Mouse (Mus musculus): ENCODE data around the gene Med11.
"Not testable (repeated sequence)": the region's sequence is repeated elsewhere in the genome, so short reads cannot be mapped to it uniquely, and the experiment has no call there.

The Med11 gene

DNA sequence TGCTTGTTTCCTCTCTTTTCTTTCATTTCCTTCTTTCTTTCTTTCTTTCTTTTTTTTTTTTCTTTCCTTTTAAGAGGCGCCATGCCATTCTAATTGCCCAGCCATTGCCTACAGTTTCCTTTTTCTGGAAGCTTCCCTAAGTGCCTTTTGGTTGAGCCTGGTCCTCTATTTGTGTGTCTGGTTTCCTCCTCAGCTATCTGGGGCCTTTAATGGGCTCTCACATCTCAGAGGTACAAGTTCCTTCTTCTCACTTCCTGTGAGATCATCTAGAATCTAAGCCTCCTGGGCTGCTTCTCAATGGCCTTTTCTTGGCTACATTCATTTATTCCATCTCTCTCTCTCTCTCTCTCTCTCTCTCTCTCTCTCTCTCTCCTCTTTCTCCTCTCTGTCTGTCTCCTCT lies 4.3 kb upstream of the Med11 start:
- DNase-seq (ENCODE audit: low spot score in 2 of 2): no peak

DNA sequence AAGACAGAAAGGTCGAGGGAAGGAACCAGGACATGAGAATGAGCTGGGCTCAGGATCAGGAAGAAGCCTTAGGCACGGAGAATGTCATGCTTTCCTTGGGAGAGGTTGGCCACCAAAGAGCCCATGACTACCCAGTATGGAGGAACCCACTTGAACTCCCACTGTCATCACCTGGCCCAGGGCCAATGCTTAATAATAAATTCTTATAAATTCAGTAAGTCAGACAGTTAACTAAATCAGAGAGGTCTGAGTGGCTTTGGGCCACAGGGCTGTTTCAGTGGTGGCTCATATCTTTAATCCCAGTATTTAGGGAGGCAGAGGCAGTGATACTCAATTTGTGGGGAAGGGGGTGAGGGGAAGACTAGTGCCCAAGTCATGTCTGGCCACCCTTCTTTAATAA lies 793 bp upstream of the Med11 start:
- DNase-seq (ENCODE audit: low spot score in 2 of 2): no peak

DNA sequence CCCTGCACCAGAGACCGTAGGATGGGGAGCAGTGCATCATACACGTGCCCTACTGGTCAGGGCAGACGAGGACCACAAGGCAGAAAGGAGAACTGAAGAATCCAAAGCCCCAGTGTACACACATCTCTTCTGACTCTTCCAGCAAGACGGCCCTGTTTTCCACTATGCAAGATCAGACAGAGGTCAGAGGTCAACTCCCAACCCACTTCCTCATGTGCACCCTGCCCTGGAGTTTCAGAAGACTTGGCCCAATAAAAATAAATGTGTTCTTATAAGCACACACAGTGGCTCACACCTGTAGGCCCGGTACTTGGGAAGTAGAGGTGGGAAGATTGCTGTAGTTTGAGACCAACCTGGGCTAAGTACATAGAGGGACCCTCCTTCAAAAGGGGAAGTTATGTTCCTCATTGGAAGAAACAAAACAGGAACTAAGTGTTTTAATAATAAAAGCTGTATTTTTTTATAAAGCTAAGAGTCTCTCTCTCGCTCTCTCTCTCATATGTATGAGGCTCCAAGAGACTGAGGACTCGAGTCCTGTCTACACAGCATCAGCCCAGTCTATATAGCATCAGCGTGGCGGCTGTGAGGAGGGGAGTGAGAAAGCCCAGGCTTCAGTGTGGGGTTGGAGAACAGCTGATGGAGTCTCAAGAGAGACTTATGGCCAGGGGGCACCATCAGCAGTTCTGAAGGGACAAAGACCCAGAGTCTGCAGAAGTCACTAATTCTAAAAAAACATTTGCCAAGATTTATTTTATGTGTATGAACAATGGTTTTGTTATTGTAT lies 1.7 kb downstream of the Med11 start:
- no peak for DNase-seq (ENCODE audit: low spot score in 2 of 2)

DNA sequence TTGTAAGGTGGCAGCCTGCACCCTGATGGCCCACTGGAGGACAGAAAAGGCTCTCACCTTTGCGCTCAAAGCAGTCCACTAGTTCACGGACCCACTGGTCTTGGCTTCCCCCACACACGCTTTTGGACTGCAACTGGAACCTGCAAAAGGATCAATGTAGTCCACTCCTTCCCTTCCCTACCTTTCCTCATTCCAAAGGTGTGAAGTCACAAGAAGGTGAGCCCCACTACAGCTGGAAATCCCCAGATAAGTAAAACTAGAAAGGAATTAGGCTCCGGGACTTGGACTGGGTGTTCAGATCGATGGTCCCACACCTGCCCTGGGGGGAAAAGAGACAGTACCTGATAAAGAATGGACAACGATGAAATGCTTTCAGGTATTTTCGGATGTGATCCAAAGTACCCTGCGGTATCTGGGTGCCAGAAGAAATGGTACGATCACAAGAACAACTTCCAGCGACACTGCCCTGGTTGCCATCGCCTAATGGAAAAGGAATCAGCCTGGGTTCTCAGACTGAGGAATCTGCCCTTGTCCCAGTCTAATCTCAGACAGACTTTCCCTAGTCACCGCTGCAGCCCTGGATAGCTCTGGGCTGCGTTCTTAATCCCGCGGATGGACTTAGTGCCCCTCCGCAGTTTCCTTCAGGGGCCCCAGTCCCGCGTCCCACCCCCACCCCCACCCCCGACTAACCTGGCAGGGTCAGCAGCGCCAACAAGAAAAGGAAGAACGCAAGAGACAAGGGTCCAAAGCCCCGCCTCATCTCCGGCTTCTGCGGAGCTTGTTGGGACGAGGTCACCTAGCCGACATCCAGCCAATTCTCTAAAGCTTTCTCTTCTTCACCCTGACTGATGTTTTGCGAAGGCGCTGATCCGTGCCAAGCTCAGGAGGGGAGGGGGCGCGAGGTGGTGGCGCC lies 7.2 kb downstream of the Med11 start, which contains the start of gene Zmynd15:
Zmynd15 (plus strand) TSS at position 746 of the 913 bp plus-strand sequence.
- DNase-seq (ENCODE audit: low spot score in 2 of 2): no peak

DNA sequence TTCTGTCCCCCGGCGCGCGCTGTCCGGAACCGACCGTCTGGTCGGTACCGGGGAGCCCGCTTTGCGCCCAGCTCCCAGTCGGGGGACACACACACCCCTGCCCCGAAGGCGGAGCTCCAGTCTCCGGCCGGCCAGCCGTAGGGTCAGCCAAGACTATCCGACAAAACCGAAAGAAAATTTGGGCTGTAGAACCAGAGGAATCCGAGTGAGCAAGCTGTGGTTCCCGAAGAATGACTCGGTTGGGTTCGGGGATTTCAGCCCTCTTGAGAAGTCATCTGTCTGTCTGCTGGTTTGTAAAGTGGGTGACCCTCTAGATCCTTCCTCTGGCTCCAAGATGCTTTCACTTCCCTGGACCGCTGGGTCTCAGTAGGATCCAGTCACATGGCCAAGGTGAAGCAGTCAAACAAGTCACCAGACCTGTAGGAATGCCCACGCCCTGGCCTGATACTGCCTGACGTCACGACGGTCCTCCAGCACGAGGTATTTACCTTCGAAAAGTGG lies 7.9 kb downstream of the Med11 start, which contains the start of gene Cxcl16:
Cxcl16 (minus strand) TSS at position 384 of the 501 bp plus-strand sequence.
- peak; percentile 17 to 33 for DNase-seq (ENCODE audit: low spot score in 2 of 2)

DNA sequence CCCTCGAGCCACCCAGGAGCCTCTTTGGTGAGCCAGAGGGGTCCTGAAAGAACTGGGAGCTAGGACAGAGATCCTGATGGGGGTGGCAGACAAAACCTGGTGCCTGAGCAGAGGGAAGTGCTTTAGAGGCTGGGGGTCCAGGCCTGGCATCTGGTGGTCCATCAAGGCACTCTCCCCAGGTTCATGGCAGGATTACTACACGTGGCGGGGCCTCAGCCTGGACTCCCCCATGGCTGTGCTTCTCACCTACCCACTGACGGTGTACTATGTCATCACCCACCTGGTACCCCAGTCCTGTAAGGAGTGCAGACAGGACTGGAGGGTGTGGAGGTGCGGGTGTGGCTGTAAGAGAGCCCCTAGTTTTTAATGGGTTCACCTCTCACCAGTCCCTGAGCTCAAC lies 12.3 kb downstream of the Med11 start:
- DNase-seq (ENCODE audit: low spot score in 2 of 2): no peak

DNA sequence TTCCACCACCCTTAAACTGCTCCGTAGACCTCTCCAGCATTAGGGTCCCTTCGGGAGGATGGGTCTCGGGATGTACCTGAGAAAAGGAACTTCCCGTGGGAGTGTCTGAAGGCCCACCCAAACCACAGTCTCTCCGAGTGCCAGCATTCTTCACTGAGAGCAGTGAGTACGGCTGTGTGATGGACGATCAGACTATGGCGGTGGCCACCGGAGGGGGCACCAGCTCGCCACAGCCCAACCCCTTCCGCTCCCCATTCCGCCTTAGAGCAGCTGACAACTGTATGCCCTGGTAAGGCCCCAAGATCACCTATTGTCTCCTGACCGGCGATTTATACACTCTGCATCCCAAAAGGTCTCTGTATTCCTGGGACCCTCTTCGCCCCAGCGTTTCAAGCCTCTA lies 13.5 kb downstream of the Med11 start:
- no peak for DNase-seq (ENCODE audit: low spot score in 2 of 2)

DNA sequence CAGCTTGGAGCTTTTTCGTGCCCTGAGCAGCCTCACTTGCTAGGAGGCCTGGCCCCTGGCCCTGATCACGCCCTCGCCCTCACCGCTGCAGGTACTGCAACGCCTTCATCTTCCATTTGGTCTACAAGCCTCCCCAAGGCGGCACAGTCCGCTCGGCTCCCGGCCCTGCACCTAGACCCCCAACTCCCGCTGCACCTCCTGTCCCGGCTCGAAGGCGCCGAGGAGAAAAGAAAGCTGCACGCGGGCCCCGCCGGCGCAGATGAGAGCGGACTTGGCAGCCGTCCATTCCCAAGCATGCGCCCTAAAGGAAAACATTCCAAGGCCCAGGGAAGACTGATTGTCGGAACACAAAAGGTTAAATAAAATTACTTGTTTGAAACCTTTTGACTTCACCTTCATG lies 14.1 kb downstream of the Med11 start:
- no peak for DNase-seq (ENCODE audit: low spot score in 2 of 2)

DNA sequence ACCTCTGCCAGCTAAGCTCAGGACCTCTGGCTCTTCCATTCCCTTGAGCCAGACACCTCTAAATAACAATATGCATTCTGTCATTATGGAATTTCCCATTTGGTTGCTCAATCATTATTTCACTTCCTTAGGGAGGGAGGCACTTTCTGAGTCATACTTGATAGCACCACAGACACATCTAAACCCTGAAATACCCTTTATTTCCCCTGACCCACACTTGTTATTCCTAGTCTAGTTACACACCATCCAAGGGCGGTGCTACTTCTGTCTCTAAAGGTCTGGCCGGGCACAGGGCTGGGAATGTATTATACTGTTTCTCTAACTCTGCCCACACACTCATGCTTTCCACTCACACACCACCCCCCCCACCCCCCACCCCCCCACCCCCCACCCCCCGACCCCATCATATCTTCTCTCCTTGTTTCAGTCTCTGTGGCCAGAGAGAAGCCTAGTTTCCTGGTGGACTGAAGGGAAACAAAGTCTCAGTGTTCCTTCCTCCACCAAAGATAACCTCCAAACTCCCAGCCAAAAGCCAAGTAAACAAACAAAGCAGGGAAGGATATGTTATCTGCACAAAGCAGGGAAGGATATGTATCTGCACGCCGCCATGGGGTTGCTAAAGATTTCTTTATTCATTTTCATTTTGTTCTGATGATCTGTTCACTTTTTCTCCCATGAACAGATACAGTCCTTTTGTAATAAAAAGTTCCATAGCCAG lies 16.3 kb downstream of the Med11 start:
- DNase-seq (ENCODE audit: low spot score in 2 of 2): no peak

DNA sequence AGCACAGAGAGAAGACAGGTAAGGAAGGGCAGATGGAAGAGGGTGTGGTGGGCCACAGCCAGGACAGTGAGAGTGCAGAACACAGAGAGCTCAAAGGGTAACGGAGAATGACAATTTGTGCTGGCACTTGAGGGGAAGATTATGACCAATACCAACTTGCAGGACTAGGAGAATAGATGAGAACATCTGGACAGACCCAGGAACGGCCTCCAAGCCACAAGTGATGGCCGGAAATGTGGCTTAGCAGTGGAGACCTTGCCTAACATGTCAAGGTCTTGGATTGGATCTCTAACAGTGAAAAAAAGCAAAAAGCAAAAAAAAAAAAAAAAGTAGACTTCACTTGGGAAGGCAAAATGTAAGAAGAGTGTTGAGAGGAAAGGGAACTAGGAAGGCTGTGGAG lies 18.0 kb downstream of the Med11 start:
- DNase-seq (ENCODE audit: low spot score in 2 of 2): no peak

DNA sequence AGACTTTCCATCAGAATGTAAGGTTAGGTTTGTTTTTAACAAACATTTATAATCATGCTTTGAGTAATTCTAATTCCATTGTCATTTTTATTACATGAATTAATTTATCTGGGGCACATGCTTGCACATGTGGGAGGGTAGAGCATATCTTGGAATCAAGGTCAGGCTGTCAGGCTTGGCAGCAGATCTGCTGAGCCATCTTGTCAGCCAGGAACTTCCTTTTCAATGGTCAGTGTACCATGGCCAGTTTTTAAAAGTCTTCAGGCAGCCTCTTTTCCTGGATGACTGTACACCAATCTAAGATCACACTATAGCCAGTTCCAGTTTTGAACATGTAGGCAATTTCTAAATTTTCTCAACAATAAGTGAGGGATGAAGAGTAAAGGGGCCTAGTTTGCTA lies 21.0 kb downstream of the Med11 start:
- DNase-seq (ENCODE audit: low spot score in 2 of 2): no peak

DNA sequence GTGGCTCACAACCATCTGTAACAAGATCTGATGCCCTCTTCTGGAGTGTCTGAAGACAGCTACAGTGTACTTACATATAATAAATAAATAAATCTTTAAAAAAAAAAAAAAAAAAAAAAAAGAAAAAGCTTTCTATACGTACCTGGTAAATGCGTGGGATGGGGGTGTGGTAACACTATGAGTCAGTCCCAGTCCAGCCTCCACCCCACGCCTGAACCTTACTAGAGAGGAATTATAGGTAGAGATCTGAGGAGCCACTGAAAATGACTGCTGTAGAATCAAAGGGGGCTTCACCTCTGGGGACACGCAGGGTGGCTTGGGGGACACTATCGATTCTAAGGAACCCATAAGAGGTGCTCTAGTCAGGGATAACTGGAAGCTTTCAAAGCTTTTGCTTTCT lies 21.6 kb downstream of the Med11 start:
- DNase-seq (ENCODE audit: low spot score in 2 of 2): not testable (repeated sequence)

DNA sequence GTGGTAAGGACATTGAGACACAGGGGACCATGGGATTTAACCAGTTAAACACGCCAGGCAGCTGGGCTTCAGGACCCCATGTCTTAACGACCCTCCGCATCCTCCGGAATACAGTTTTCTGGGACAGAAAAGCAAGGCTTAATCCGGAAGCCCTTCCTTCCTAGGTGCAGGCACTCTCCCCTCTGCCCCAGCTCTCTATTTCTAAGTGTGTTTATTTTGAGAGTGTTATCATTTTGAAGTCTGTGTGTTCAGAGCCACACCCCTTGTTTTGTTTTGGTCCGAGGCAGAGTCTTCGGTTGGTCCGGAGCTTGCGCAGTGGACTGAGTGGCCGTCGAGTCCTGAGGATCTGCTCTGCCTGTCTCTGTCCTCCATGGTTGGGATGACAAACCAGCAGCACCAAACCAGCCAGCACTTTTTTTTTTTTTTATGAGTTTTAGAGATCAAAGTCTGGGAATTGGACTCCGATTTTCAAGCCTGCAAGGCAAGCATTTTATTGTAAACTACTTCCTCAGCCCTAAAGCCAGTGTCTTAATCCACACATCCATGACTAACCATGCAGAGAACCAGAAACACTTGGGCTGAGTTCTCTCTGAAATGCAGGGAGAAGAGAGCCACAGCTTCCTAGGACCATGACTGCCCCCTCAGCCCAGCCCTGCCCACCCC lies 23.3 kb downstream of the Med11 start:
- no peak for DNase-seq (ENCODE audit: low spot score in 2 of 2)

DNA sequence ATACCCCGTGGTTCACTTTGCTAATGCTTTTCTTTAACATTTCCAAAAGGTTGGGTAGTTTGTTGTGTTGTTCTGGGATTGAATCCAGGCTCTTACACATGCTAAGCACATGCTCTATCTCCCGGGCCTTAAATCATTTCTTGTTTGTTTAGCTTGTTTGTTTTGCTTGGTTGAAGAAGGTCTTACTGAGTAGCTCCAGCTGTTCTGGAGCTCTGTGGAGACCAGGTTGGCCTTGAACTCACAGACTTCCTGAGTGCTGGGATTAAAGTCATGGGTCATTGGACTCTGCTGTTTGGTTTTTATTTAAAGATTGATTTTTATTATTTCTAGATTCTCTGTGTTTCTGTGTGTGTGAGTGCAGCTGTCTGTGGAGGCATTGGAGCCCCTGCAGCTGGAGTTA lies 33.8 kb downstream of the Med11 start:
- no peak for DNase-seq (ENCODE audit: low spot score in 2 of 2)

DNA sequence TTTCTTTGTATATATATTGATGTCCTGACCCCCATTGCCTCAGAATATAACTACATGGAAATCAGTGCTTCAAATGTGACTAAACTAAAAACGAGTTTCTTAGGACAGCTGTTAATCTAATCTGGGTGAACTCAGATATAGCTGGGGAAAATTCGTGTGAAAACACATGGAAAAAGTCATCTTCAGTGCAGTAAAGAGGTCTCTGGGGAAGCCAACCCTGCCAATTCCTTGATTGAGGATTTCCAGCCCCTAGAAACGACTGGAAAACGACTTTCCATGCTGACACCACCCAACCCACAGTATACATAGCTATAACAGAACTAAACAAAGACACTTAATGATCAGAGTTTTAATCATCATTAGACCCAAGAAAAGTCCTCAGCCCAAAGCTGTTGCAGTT lies 36.1 kb downstream of the Med11 start:
- DNase-seq (ENCODE audit: low spot score in 2 of 2): no peak

DNA sequence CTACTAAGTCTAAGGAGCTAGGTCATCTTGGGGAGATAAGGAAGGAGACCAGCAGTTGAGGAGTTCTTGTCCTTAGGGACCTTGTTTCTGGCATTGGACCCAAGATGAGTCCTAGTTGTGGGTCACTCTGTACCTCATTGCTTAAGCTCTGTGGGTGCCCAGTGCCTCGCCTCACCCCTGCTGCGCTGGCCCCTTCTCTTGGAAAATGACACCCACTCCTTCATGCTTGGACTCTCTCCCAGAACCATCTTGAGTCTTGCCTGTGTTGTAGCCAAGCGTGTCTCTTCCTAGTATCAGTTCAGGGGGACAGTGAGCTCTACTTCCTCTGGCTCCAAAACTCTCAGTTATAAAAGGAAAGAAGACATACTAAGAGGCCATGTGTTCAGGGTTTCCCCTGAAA lies 37.4 kb downstream of the Med11 start:
- DNase-seq (ENCODE audit: low spot score in 2 of 2): no peak

DNA sequence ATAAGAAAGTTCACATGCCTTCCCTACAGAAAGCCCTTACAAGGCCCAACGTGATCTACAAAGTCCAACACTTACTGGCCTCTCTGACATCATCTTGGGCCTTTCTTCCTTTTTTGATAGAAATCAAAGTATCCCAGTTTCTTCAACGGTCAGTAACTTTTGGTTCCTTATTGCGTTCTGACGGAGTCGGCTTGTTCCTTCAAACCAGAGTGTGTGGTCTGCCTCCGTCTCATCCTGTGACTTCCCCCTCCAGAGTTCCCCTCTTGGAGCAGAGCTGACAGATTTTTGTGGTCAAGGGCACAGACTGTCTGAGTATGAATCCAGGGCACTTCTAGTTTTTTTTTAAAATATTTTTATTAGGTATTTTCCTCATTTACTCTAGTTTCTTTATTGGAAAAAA lies 38.0 kb downstream of the Med11 start:
- DNase-seq (ENCODE audit: low spot score in 2 of 2): no peak

DNA sequence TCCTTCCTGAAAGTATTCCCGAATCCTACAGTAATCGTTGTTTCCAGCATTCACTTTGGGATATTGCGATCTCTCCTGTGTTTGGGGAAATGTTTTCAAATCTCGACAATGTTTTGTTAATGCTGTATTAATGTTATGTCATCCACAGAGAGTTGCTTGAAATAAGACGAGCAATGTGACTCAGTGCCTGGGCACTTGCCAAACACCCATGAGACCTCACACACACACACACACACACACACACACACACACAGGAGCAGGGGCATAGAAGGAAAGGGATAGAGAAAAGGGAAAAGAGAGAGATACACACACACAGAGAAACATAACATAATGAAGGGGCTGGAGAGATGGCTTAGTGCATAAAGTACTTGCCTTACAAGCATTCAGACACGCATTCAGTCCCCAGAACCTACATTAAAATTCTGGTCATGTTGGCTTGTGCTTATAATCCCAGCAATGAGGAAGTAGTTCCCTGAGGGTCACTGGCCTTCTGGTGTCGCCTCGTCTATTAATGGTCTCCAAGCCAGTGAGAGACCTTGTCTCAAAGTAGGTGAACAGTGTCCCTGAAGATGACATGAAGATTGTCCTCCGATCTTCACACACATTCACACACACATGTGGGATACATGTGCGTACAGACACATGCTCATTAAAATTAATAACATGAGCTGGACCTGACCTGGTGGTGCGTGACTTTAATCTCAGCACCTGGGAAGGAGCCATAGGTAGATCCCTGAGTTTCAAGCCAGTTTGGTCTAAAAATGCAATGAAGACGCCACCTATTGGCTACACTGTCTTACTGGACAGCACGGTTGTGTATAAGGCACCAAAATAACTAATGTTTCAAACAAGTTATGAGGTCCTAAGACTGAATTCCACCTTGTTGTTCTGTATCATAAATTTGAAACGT lies 48.1 kb downstream of the Med11 start:
- no peak for DNase-seq (ENCODE audit: low spot score in 2 of 2)

DNA sequence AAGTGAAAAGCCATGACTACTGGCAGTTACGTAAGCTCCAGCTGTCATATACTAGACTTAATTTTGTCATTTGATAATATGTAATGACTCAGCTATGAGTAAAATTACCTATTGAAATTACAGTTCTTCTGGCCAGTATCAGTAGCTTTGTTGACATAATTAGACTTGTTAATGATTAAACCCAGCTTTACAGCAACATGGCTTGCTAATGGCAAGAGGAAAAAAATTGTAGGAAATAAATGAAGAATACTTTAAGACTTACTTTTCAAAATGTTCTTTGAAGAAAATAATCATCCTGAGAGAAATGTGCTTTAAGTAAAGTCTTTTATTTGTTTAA lies 48.7 kb downstream of the Med11 start:
- no peak for DNase-seq (ENCODE audit: low spot score in 2 of 2)

DNA sequence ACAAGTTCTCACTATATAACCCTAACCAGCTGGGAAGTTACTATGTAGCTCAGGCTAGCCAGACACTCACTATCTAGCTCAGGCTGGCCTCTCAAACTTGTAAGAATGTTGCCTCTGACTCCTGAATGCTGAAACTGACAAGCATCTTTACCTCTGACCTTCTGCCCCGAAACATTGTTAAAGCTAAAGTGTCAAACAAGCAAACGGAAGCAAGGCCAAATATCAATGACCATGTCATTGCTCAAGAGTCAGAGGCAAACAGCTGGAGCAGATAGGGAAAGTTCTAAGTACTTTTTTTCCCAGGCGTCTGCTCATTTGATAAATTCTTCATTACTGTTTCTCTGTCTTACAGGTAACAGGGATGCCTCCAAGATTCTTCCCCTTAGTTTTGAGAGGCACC lies 50.3 kb downstream of the Med11 start:
- no peak for DNase-seq (ENCODE audit: low spot score in 2 of 2)
